Mouse (Mus musculus): ENCODE measurements around the gene Mras. TPM values are rescaled to one million over a fixed set of nuclear protein-coding genes. Genes with fewer than 3 reads are reported as not detected.

Gene Mras
- 100 to 1,000 TPM; 133 to 150 TPM for total RNA-seq (2021)
- long read RNA-seq, full-length matches to known transcripts, result 222 of 253 reads
- long read RNA-seq, partial matches to known transcripts, result 7 of 253 reads
- long read RNA-seq, other reads (novel, unspliced or antisense), result 24 of 253 reads

- no peak for DNase-seq (ENCODE audit: low spot score in 2 of 2)
These were observed at the start of gene Mras for GRCm38 (mm10) chr9:99437031-99437764. Gene Mras (minus strand): TSS chr9:99437381.

GRCm38 (mm10) chr9:99485144-99485543 is 48.0 kb upstream of the Mras start:
- DNase-seq (ENCODE audit: low spot score in 2 of 2), result no peak

GRCm38 (mm10) chr9:99484632-99485031 is 47.5 kb upstream of the Mras start:
- DNase-seq (ENCODE audit: low spot score in 2 of 2), result no peak

- DNase-seq (ENCODE audit: low spot score in 2 of 2), result no peak
These were observed 46.0 kb upstream of the Mras start for GRCm38 (mm10) chr9:99483191-99483590.

GRCm38 (mm10) chr9:99480764-99481163 is 43.6 kb upstream of the Mras start:
- DNase-seq (ENCODE audit: low spot score in 2 of 2), result peak in 1 of 2 experiments; percentile 41

GRCm38 (mm10) chr9:99479181-99479711 is 42.1 kb upstream of the Mras start:
- DNase-seq (ENCODE audit: low spot score in 2 of 2), result peak; percentile 55 to 76

- DNase-seq (ENCODE audit: low spot score in 2 of 2), result no peak
These were observed 34.2 kb upstream of the Mras start for GRCm38 (mm10) chr9:99471334-99471733.

- no peak for DNase-seq (ENCODE audit: low spot score in 2 of 2)
These were observed 33.3 kb upstream of the Mras start for GRCm38 (mm10) chr9:99470347-99471092.

GRCm38 (mm10) chr9:99469681-99470273 is 32.6 kb upstream of the Mras start:
- no peak for DNase-seq (ENCODE audit: low spot score in 2 of 2)

- DNase-seq (ENCODE audit: low spot score in 2 of 2), result no peak
These were observed 31.4 kb upstream of the Mras start for GRCm38 (mm10) chr9:99468572-99468971.

- DNase-seq (ENCODE audit: low spot score in 2 of 2), result no peak
These were observed 27.7 kb upstream of the Mras start for GRCm38 (mm10) chr9:99464876-99465275.

- no peak for DNase-seq (ENCODE audit: low spot score in 2 of 2)
These were observed 22.5 kb upstream of the Mras start for GRCm38 (mm10) chr9:99459730-99460129.

- peak in 1 of 2 experiments; percentile 68 for DNase-seq (ENCODE audit: low spot score in 2 of 2)
These were observed 21.5 kb upstream of the Mras start for GRCm38 (mm10) chr9:99458529-99459208.

GRCm38 (mm10) chr9:99454211-99454610 is 17.0 kb upstream of the Mras start:
- DNase-seq (ENCODE audit: low spot score in 2 of 2), result no peak

GRCm38 (mm10) chr9:99451161-99451560 is 14.0 kb upstream of the Mras start, which contains the start of gene Nme9:
Gene Nme9 (plus strand): TSS chr9:99451475.
- DNase-seq (ENCODE audit: low spot score in 2 of 2), result no peak

- no peak for DNase-seq (ENCODE audit: low spot score in 2 of 2)
These were observed 12.9 kb upstream of the Mras start for GRCm38 (mm10) chr9:99449886-99450647.

GRCm38 (mm10) chr9:99447323-99447722 is 10.1 kb upstream of the Mras start:
- DNase-seq (ENCODE audit: low spot score in 2 of 2), result peak in 1 of 2 experiments; percentile 77

- no peak for DNase-seq (ENCODE audit: low spot score in 2 of 2)
These were observed 9.1 kb upstream of the Mras start for GRCm38 (mm10) chr9:99446259-99446658.

- DNase-seq (ENCODE audit: low spot score in 2 of 2), result no peak
These were observed 7.5 kb upstream of the Mras start for GRCm38 (mm10) chr9:99444590-99445178.

Data from layer of hippocampus, adult 18-20 months (tissue).